Mouse (Mus musculus): ENCODE measurements around the gene Btaf1.
"Not testable (repeated sequence)": the region's sequence is repeated elsewhere in the genome, so short reads cannot be mapped to it uniquely, and the experiment has no call there.

The Btaf1 gene

DNA sequence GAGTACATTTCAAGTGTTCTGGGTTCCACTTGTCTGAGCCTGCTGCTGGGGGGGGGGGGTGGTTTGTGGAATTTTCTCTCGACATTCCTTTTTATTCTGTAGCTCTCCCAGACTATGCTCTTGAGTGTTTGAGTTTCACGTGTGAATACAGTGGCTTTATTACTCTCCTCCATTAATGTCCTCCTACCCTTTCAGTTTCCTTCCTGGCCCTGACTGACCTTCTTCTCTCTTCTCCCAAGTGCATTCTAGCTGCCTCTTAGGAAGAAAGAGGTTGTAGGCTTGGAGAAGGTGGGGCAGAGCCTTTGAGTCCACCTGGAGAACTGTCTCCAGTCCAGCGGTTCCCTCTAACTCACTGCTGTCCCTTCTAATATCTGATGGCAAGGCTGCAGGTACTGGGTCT is 2.9 kb upstream of the Btaf1 start:
- DNase-seq (ENCODE audit: low read depth): no peak

DNA sequence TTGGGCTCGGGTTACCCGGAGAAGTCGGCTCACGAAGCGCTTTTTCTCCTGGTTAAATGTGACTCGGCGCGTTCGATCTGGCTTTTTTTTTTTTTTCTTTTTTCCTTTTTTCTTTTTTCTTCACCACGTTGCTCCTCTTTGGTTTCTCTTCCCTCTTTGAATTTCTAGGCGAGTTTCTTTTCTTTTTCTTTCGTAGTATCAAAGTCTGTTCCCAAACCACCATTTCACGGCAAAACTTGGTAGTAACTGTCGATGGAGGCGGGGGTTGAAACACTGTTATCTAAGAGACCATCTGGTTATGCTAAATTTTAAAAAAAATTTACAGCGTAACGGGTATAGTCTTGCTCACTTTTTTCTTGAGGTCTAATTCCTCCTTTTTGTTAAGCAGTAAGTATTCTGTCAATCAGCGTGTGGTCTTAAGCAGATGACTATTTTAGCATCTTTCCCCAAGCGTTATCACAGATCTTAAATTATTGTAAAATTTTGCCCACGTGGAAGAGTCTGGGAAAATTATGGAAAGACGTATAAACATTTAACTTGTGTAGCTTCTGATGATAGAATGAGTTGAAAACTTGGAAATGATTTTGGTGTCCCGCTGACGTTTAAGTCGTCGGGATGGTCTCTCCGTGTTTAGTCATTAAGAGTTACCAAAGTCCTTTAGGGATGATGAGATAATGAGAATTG is 816 bp downstream of the Btaf1 start:
- DNase-seq (ENCODE audit: low read depth): peak; percentile 9

DNA sequence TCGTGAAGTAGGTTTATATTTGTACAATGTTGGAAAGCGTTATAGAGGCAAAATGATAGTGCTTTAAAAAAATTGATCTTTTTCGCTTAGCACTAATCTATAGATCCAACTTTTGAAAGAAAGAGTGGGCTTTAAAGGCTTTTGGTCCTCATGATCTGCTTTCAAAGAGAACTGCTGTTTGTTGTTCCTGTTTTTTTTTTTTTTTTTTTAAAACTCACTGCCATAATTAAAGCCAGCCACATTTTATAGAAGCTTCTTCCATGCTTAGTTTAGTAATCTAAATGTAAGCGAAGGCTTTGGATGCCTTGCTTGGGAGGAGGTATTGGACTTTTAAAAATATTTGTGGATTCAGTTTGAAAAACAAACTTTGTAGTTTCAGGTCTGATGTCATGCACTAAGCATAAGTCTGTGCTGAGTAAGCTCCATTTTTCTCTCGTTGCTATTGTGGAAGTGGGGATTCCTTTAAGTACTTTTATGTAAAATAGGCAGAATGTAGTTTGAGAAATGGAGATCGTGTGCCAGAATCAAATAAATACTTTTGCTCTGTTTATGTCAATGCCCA is 2.0 kb downstream of the Btaf1 start:
- DNase-seq (ENCODE audit: low read depth): peak; percentile 33

DNA sequence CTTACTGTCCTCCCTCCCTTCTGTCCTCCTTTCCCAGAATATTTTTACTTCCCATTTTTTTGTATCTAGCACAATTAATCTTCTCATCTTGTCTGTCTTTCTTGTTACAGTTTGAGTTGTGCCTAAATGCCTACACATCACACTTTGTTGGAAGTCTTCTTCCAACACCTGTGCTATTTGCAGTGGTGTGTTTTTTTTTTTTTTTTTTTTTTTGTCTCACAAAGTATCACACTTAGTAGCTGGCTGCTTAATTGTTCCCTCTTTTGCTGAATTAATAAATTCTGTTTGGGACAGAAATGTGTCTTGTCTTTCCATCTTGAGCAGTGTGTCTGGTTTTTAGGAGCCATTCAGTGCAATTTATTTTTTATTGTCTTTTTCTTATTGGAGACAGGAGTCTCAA is 3.9 kb downstream of the Btaf1 start:
- DNase-seq (ENCODE audit: low read depth): no peak

DNA sequence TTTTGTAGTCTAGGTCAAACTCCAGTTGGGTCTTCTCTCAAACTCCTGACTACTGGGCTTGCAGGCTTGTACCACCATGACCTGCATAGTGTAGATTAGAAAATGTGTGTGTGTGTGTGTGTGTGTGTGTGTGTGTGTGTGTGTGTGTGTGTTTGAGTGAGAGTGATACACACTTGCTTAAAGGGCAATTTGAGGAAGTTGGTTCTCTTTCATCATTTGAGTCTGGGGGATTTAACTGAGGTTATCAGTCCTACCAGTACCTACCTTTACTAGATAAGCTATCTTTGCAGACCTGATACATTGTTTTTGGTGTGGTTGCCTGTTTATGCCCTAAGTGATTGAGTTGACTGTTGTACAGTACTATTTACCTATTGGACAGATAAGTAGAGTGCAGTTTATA is 6.2 kb downstream of the Btaf1 start:
- DNase-seq (ENCODE audit: low read depth): no peak

DNA sequence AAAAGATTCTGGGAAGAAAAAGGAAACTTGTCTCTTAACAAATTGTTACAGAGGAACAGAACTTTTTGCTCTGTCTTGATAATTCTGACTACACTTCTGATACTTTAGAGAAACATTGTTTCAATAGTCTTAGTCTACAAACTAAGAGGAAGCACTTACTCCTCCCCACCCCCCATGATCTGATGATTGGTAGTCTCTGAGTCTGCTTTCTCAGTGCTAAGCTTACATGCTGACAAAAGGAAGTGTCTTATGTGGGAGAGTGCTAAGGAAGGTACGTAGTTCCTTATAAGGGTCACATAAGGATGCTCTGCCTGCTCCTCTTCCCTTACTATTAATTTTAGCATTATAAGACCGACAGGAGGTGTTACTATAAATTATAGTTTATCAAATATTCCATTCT is 6.7 kb downstream of the Btaf1 start:
- DNase-seq (ENCODE audit: low read depth): no peak

DNA sequence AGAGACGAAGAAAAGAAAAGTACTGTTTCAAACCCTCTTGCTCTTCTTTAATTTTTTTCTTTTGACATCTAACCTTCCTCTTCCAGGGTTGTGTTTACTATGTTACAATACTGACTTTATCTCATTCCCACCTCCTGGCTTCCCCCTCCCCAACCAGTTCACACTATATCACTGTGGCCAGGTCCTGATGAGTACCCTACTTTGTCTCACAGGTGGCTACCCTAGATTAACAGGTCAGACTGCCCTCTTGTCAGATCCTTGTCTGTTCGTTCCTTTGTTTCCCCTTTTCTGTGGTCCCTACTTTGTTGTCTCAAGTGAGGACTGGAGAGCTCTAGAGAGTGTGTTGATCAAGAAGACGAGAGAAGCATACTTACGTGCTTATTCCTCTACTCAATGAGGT is 10.4 kb downstream of the Btaf1 start:
- no peak for DNase-seq (ENCODE audit: low read depth)

DNA sequence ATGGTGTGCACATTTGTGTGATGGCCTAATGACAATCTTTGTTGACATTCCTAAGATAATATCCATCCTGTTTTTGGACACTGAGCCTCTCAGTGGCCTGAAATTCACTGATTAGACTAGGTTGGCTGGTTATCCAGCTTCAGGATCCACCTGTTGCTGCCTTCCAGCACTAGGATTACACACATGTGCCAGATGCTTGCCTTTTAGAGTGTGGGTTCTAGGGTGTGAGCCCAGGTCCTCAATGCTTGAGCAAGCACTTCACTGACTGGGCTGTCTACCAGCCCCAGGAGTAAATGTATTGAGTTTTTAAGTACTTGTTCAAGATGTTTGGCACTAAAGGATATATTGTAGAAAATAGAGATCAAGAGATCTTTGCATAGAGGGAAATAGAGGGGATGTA is 12.1 kb downstream of the Btaf1 start:
- no peak for DNase-seq (ENCODE audit: low read depth)

DNA sequence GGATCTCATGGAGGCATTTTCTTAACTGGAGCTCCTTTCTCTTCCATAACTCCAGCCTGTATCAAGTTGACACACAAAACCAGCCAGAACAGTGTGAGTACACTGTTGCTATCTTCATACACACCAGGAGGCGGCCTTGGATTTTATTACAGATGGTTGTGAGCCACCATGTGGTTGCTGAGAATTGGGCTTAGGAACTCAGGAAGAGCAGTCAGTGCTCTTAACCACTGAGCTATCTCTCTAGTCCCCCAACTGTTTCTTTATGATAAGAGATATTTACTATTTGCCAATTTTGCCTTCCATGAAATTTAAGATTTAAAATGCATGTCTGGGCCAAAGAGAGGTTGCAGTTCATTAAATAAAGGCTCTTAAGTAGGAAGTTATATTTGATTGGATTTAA is 14.2 kb downstream of the Btaf1 start:
- DNase-seq (ENCODE audit: low read depth): no peak

DNA sequence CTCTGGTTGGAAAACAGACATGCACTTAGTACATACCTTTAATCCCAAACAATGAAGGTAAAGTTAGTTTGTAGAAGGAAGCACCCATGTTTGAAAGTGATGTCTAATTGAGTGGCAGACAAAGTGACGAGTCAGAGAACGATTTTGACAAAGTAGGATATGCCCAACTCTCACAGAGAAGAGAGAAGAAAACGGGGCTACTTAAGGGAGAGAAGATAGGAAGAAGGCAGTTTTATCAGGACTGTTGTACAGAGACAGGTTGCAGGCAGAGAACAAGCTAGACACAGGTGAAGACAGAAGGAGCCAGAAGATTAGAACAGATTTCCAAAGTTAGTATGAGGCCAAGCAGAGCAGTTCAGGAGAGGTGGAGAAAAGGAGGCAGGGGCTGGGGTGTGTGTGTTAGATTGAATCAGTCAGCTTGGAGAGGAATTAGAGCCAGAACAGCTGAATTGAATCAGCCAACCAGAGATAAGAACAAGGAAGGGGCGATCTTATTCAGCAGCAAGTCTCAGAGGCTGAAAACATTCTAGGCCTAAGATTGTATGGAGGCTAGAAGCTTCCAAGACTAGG is 27.8 kb downstream of the Btaf1 start:
- peak; percentile 22 for DNase-seq (ENCODE audit: low read depth)

DNA sequence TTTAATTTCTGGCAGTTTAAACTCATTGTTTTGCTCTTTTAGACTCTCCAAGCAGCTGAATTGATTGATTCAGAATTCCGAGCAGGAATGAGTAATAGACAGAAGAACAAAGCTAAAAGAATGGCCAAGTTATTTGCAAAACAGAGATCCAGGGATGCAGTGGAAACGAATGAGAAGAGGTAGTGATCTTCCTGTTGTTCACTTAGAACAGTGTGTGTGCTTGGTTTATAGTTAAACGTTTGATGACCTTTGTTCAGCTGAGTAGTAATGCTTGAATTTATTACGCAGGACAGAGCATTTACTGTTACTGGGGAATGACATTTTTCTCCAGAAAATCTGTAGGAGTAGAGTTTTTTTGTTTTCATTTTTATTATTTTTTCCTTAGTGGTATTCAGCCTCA is 32.5 kb downstream of the Btaf1 start:
- no peak for DNase-seq (ENCODE audit: low read depth)

DNA sequence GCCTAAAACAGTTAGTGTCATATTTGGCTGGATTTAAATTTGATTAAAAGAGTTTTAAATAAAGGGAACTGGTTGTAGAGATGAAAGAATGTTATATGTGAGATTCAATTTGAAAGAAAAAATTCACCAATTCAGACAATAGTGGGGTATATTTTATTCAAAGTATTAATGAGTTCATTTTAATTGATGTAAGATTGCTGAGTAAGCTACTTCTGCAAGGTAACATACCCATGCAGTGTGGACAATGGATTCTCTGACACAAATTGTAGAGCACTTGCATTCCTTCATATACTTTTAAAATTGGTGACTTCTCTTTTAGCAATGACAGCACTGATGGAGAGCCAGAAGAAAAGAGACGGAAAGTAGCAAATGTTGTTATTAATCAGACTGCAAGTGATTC is 35.4 kb downstream of the Btaf1 start:
- DNase-seq (ENCODE audit: low read depth): no peak

DNA sequence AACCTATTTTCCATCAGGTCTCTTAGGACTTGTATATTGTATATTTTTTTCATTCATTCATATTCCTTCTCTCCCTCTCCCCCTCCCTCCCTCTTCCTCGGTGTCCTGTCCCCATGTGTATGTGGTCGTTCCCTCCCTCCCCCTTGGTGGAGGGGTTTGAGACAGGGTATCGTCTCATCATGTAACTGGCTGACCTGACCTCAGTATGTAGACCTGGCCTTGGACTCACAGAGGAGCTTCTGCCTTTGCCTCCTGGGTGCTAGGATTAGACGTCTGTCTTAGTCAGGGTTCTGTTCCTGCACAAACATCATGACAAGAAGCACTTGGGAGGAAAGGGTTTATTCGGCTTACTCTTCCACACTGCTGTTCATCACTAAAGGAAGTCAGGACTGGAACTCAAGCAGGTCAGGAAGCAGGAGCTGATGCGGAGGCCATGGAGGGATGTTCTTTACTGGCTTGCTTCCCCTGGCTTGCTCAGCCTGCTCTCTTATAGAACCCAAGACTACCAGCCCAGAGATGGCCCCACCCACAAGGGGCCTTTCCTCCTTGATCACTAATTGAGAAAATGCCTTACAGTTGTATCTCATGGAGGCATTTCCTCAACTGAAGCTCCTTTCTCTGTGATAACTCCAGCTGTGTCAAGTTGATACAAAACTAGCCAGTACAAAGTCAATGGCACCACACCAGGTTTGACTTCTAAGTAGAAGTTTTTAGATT is 36.8 kb downstream of the Btaf1 start:
- DNase-seq (ENCODE audit: low read depth): not testable (repeated sequence)

DNA sequence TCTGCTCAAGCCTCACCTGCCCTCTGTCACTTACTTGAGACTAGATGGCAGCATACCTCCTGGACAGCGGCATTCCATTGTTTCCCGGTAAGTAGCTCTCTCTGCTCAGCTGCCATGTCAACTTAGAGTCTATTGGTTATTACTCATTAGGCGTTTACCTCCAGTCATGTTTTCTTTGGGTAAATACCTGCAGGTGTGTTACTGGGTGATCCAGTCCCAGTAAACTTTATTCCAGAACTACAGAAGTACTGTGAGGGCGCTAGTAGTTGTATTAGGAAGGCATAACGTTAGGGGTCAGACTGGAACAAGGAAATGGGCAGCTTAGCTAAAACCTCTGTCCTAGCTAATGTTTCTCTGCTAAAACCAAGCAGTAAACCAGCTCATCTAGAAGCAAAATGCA is 78.7 kb downstream of the Btaf1 start:
- no peak for DNase-seq (ENCODE audit: low read depth)

DNA sequence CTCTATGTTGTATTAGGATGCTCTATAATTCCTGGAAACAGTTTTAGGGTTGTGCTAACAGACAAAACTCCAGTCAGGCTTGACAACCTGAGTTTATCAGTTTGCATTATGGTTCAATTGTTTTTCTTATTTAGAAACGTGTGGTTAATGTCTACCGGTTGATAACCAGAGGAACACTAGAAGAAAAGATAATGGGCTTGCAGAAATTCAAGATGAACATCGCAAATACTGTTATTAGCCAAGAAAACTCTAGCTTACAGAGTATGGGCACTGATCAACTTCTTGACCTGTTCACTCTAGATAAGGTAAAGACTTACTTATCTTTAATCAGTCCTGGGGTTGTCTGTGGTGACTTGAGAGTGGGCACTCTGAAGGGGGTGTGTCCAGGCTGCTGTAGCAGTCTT is 84.0 kb downstream of the Btaf1 start:
- DNase-seq (ENCODE audit: low read depth): no peak

DNA sequence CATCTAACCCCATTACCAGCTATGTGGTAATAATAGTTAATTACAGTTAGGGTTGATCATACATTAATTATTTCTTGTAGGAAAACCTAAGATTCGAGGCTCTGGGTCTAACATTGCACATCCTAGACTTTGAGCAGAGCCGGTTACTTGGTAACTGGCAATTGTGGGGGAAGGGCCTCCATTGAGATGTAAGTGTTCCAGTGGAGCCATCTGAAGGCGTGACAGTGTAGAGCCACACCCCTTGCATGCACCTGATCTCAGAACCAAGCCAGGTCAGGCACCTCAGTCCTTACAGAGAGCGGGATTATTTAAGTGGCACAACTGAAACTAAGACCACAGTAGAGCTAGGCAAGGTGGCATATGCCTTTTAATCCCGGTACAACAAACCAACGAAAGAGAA is 87.6 kb downstream of the Btaf1 start:
- DNase-seq (ENCODE audit: low read depth): no peak

DNA sequence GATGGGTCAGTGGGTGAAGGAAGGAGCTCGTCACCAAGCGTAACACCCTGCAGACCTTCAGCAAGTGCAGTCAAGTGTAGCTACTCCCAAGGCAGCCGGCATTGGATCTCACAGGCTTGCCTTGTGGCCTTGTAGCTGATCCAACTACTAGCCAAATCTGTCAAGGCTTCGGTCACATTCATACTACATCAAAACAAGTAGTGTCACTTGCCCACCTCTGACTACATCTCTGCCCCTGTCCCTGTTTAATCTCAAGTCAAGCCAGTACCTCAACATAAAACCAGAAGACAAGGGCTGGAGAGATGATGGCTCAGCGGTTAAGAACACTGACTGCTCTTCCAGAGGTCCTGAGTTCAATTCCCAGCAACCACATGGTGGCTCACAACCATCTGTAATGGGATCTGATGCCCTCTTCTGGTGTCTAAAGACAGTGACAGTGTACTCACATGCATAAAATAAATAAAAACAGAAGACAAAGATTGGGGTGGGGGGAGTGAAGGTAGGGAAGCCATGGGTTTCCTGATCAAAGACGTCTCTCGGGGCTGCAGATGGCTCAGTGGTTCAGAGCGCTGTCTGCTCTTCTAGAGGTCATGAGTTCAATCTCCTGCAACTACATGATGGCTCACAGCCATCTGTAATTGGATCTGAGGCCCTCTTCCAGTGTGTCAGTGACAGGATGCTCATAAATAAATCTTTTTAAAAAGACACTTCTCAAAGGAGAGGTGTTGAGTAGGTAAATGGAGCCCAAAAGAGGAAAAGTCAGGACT is 88.5 kb downstream of the Btaf1 start:
- no peak for DNase-seq (ENCODE audit: low read depth)

DNA sequence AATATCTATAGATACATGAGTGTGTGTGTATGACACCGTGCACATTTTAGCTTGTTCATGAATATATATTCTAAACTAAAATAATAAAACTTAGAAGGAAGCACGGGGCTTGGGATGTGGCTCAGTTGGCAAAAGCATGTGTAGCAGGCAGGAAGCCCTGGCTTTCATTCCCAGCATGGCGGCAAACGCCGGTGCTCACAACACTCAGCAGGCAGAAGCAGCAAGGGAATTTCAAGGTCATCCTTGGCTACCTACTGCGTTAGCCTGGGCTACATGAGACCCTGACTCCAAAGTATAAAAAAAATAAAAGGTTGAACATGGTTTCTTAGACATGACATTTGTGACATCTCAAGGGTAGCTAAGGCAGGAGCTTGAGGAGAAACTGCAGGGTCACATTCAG is 91.0 kb downstream of the Btaf1 start:
- no peak for DNase-seq (ENCODE audit: low read depth)

DNA sequence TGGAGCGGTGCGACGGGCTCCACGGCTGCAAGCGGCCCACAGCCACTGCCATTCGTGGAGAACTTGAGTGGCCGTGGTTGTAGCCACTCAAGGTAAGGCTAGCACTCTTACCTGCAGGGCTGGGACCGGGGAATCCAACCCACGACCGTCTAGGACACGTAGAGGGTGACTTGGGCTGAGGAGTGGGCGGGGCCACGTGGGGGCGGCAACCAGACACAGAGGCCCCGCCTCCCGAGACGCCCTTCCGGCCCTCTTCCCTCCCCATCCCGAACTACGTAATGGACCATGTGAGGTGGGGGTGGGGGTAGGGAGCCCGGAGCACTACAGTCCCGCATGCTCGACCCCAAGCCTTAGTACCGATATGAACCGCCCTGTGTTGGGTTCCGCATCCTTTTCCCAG is 92.5 kb downstream of the Btaf1 start:
- no peak for DNase-seq (ENCODE audit: low read depth)

DNA sequence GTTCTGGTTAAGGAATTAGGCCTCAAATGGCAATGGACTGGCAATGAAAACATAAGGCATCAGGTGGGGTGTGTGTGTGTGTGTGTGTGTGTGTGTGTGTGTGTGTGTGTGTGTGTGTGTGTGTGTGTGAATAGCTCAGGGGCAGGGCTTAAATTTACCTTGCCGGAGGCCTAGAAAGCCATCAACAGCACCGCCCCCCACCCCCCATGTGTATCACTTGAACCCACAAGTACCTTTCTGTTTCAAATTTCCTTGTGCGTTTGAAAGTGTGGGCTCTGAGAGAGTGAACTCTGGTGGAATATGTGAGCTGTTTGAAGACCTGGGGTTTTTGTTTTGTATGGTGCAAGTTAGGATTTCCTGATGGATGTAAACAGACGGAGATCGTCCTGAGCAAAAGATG is 93.1 kb downstream of the Btaf1 start:
- DNase-seq (ENCODE audit: low read depth): no peak

DNA sequence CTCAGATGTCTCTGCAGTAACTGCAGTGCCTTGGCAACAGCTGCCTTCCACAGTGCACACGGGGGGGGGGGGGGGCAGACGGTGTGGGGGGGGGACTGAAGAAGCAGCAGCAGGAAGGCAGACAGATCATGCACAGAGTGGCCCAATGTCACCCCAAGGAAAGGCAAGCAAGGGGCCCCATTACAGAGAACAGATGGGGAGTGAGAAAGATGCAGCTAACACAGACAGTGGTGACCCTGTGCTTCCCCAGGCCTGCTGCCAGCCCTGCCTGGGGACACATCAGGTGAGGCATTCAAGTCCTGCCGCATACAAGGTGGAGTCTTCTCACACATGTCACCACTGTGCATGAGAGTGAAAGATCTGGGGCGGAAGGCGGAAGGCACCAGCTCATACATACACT is 94.7 kb downstream of the Btaf1 start:
- DNase-seq (ENCODE audit: low read depth): no peak

DNA sequence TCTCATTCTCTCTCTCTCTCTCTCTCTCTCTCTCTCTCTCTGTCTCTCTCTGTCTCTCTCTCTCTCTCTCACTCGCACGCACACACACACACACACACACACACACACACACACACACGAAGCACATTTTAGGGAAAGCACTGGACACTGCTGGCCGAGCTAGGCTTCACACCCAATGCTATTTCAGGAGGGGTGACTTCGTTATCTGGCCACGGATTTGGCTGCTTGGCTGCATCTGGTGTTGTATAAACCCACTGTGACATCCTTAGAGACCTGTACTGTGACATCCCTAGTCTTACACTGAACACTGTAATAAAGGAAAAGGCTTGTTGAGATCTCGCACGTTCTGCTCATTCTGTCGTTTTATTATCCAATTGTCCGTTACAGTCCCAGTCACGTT is 95.1 kb downstream of the Btaf1 start:
- no peak for DNase-seq (ENCODE audit: low read depth)

DNA sequence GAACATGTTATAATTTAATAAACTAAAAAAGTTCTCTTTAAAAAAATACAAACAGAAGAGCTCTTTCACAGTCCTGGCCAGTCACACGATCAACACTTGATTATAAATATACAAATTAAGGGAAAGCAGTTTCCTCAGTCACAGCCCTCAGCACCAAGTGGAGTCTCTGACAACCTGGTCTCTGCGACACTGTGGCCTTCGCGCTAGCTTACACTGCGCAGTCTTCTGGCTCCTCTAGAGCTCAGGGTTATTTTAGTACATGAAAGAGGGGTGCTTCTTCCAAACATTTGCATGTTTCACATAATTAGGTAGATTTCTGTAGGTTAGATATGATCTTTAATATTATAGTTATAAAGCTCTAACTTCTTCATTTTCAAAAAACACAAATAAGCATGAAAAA is 96.3 kb downstream of the Btaf1 start:
- no peak for DNase-seq (ENCODE audit: low read depth)

Data from NIH3T3 (cell line).